Mouse (Mus musculus) CH12.LX (cell line): ENCODE data around the gene Stk19. TPM values are rescaled to one million over a fixed set of nuclear protein-coding genes. Genes with fewer than 3 reads are reported as not detected.
A peak's percentile ranks its signal among the peaks of the same experiment; 100 is the strongest.

Experiments used
- DNase-seq: peaks from one replicate; pipeline ENCODE4 v3.0.0-alpha.2; 2013; ENCODE audit errors: extremely low read depth
- H3K27ac ChIP-seq: 2 replicates; pipeline ENCODE4 v1.5.1; 2012; ENCODE audit warnings: low read depth, mild to moderate bottlenecking, control low read depth, moderate library complexity; ENCODE audit not compliant: insufficient read depth
- H3K27me3 ChIP-seq: replicated peaks from 2 replicates; pipeline ENCODE3; 2012; ENCODE audit warnings: inconsistent platforms
- H3K36me3 ChIP-seq, 2 experiments: replicated peaks in 1 of 2; 2 replicates each; pipeline versions ENCODE3 to v1.6.1; 2012; ENCODE audit warnings: inconsistent platforms in 1 of 2, low read length in 1 of 2, mild to moderate bottlenecking in 1 of 2, mixed read lengths in 1 of 2, moderate library complexity in 1 of 2; ENCODE audit not compliant: control insufficient read depth in 1 of 2, insufficient read depth in 1 of 2
- H3K4me1 ChIP-seq, 2 experiments: 2 replicates each; pipeline ENCODE4 v1.6.1; 2012; ENCODE audit warnings: inconsistent platforms in 1 of 2, moderate library complexity in 1 of 2; ENCODE audit not compliant: insufficient read depth in 2 of 2, control insufficient read depth in 1 of 2
- H3K4me2 ChIP-seq: 2 replicates; pipeline ENCODE4 v1.6.1; 2012; ENCODE audit warnings: low read depth, mild to moderate bottlenecking, control low read depth; ENCODE audit not compliant: poor library complexity, insufficient read depth, severe bottlenecking
- H3K4me3 ChIP-seq, 3 experiments: fragments of 150-350 bp in 1 of 3; sonication (generic) in 1 of 3; replicated peaks in 1 of 3; 2 replicates each; pipeline versions ENCODE3 to v1.5.1; 2011 to 2012; ENCODE audit warnings: low read depth in 2 of 3, low read length in 2 of 3, mild to moderate bottlenecking in 2 of 3, moderate library complexity in 2 of 3, control low read depth in 1 of 3, improper control_type of control experiment in 1 of 3, inconsistent platforms in 1 of 3, mixed read lengths in 1 of 3; ENCODE audit not compliant: poor library complexity in 1 of 3
- H3K79me2 ChIP-seq: replicated peaks from 2 replicates; pipeline ENCODE4 v1.6.1; 2012; ENCODE audit warnings: mild to moderate bottlenecking, moderate library complexity; ENCODE audit not compliant: control insufficient read depth, poor library complexity, insufficient read depth, severe bottlenecking; ENCODE audit errors: extremely low read depth
- H3K9ac ChIP-seq: 2 replicates; pipeline ENCODE4 v1.6.1; 2012; ENCODE audit warnings: low read depth, mild to moderate bottlenecking, control low read depth, moderate library complexity; ENCODE audit not compliant: insufficient read depth
- H3K9me3 ChIP-seq: replicated peaks from 2 replicates; pipeline ENCODE3; 2012; ENCODE audit warnings: low read length, inconsistent platforms, mixed read lengths
- CHD2 ChIP-seq: IDR thresholded peaks from 2 replicates; pipeline ENCODE4 v1.6.1; 2011; ENCODE audit warnings: low read length, improper control_type of control experiment
- CTCF ChIP-seq, 2 experiments: IDR thresholded peaks in 1 of 2; conservative IDR thresholded peaks in 1 of 2; 2 replicates each; pipeline ENCODE4 v1.5.1; 2011 to 2012; ENCODE audit warnings: low read depth in 2 of 2, low read length in 2 of 2, improper control_type of control experiment in 1 of 2, inconsistent platforms in 1 of 2, mild to moderate bottlenecking in 1 of 2, moderate library complexity in 1 of 2
- E2F4 ChIP-seq: IDR thresholded peaks from 2 replicates; pipeline ENCODE4 v1.6.1; 2011; ENCODE audit warnings: low read depth, low read length, improper control_type of control experiment; ENCODE audit not compliant: insufficient replicate concordance
- ELF1 ChIP-seq: IDR thresholded peaks from 2 replicates; pipeline ENCODE4 v1.6.1; 2014; ENCODE audit warnings: low read depth, mild to moderate bottlenecking, inconsistent platforms, low read length, improper control_type of control experiment
- MAFK ChIP-seq: IDR thresholded peaks from 2 replicates; pipeline ENCODE4 v1.6.1; 2011; ENCODE audit warnings: low read length, improper control_type of control experiment; ENCODE audit not compliant: insufficient replicate concordance
- MAZ ChIP-seq: IDR thresholded peaks from 2 replicates; pipeline ENCODE4 v1.6.1; 2012; ENCODE audit warnings: low read depth, mild to moderate bottlenecking, inconsistent platforms, low read length, improper control_type of control experiment, moderate library complexity
- NRF1 ChIP-seq: IDR thresholded peaks from 2 replicates; pipeline ENCODE4 v1.6.1; 2014; ENCODE audit warnings: low read depth, mild to moderate bottlenecking, inconsistent platforms, low read length, improper control_type of control experiment, moderate library complexity
- PAX5 ChIP-seq: IDR thresholded peaks from 2 replicates; pipeline ENCODE4 v1.6.1; 2012; ENCODE audit warnings: low read length, inconsistent platforms, mixed read lengths
- RAD21 ChIP-seq: IDR thresholded peaks from 2 replicates; pipeline ENCODE4 v1.6.1; 2011; ENCODE audit warnings: low read depth, mild to moderate bottlenecking, low read length, improper control_type of control experiment, moderate library complexity
- SIN3A ChIP-seq: IDR thresholded peaks from 2 replicates; pipeline ENCODE4 v1.6.1; 2012; ENCODE audit warnings: low read length, improper control_type of control experiment, inconsistent platforms
- ZMIZ1 ChIP-seq: IDR thresholded peaks from 2 replicates; pipeline ENCODE4 v1.6.1; 2012; ENCODE audit warnings: low read depth, mild to moderate bottlenecking, inconsistent platforms, low read length, improper control_type of control experiment
- dilution Hi-C: fragments of 300-500 bp; cut with MboI; formaldehyde crosslinking; loops from 2 replicates; pipeline ENCODE4 v1.14.3; 2020; ENCODE audit warnings: low sequenced_read_pairs; ENCODE audit not compliant: extremely low pct_unique_long_range_greater_than_20kb, extremely low pct_ligation_motif_present
- in situ Hi-C: fragments of 300-500 bp; cut with MboI; formaldehyde crosslinking; loops from 3 replicates; pipeline ENCODE4 v1.14.3; 2019; ENCODE audit warnings: low sequenced_read_pairs, low pct_ligation_motif_present, low pct_unique_long_range_greater_than_20kb, mixed read lengths
- polyA plus RNA-seq: library from polyadenylated mRNA; unstranded; fragments of >175 nt; gene quantifications from 2 replicates; pipeline ENCODE4 v1.2.1, GENCODE M21; 2012; ENCODE audit warnings: low read depth; ENCODE audit not compliant: insufficient read length
- total RNA-seq, 2 experiments: library from RNA; depleted of rRNA; stranded (reverse); fragments of 300-350 nt in 1 of 2; fragments of >200 nt in 1 of 2; gene quantifications; 2 replicates each; pipeline ENCODE4 v1.2.3; 2012 to 2014

The Stk19 gene
- total and polyA plus RNA-seq, 3 experiments, result 22.6 to 37.1 (median 27.7) TPM

- H3K36me3 ChIP-seq, result no peaks in the 10 kb centered on the region
- no peak for TF ChIP-seq SIN3A
- TF ChIP-seq NRF1, result no peak
- no peak overlapping the region for H3K4me2 ChIP-seq
- no peaks in the 10 kb centered on the region for H3K79me2 ChIP-seq
- no peaks in the 10 kb centered on the region for H3K9me3 ChIP-seq
- H3K27ac ChIP-seq, result no peak overlapping the region
- H3K9ac ChIP-seq, result no peak overlapping the region
- H3K4me3 ChIP-seq, result no peak overlapping the region
- dilution Hi-C loops (no loop called here), in situ Hi-C loops (no loop called here)
- no peaks in the 10 kb centered on the region for H3K4me1 ChIP-seq
- peaks cover 11% of the 10 kb centered on the region for H3K27me3 ChIP-seq
- DNase-seq, result no peak
Measured at GRCm38 (mm10) chr17:34796311-34797140, 40.2 kb downstream of the Stk19 start.

- TF ChIP-seq ELF1, result no peak
- no peak for TF ChIP-seq ZMIZ1
- peak; percentile 8; the same call in 1 of the 2 replicates for TF ChIP-seq RAD21
- peak; percentile 29 to 32; a peak in 2 of 4 replicates for TF ChIP-seq CTCF (conservative IDR thresholded peaks at IDR 0.05 in 1 of 2, IDR thresholded peaks at IDR 0.05 in 1 of 2; ENCODE audit: low read depth in 2 of 2, low read length in 2 of 2)
- Histone ChIP-seq H3K4me2 (no peak overlapping the region), H3K79me2 (no peaks in the 10 kb centered on the region), H3K9ac (no peak overlapping the region), H3K27me3 (peaks cover 9% of the 10 kb centered on the region), H3K27ac (no peak overlapping the region), H3K9me3 (no peaks in the 10 kb centered on the region), H3K4me1 (no peaks in the 10 kb centered on the region), H3K4me3 (no peak overlapping the region), H3K36me3 (no peaks in the 10 kb centered on the region)
- in situ Hi-C loops (no loop called here), dilution Hi-C loops (no loop called here)
- DNase-seq, result peak; percentile 11
Measured at GRCm38 (mm10) chr17:34795633-34796032, 41.1 kb downstream of the Stk19 start.

DNA sequence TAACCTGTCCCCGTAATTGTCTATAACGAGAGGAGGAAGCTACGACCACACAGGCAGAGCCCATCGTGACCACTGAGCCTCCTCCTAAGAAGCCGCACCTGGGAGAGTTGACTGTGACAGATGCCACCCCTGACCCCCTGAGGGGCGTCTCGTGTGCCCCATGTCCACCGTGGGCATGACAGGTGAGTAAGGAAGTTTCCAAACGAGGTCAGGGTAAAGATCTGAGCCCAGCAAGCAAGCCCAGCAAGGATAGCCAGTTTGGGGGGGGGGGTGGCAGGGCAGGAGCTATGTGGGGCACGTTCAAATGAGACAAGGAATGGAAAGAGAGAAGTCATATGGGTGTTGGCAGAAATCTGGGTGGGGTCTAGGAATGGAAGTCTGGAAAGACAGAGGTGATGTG lies 41.7 kb downstream of the Stk19 start:
- H3K79me2 ChIP-seq, result no peaks in the 10 kb centered on the region
- no peaks in the 10 kb centered on the region for H3K36me3 ChIP-seq
- H3K9ac ChIP-seq, result no peak overlapping the region
- peaks cover 9% of the 10 kb centered on the region for H3K27me3 ChIP-seq
- in situ Hi-C loops (no loop called here), dilution Hi-C loops (no loop called here)
- DNase-seq, result no peak
- H3K4me1 ChIP-seq, result no peaks in the 10 kb centered on the region
- no peak overlapping the region for H3K27ac ChIP-seq
- TF ChIP-seq MAFK (no peak), MAZ (no peak), CHD2 (no peak), PAX5 (no peak), E2F4 (no peak), NRF1 (no peak), SIN3A (no peak)
- no peak overlapping the region for H3K4me2 ChIP-seq
- H3K9me3 ChIP-seq, result no peaks in the 10 kb centered on the region
- no peak overlapping the region for H3K4me3 ChIP-seq
